Mouse (Mus musculus) liver, postnatal 0 days (tissue): ENCODE results near the gene Marc1. TPM values are rescaled to one million over a fixed set of nuclear protein-coding genes. Genes with fewer than 3 reads are reported as not detected.
A peak's percentile ranks its signal among the peaks of the same experiment; 100 is the strongest.

ENCODE experiments used
- ATAC-seq: fragments of 200-750 bp; cut with Nextera tagmentation; 2 replicates; pipeline ENCODE4 v1.8.0; 2017; ENCODE audit warnings: mild to moderate bottlenecking, moderate library complexity
- DNase-seq: peaks from one replicate; pipeline ENCODE4 v3.0.0-alpha.2; 2016
- H3K27ac ChIP-seq: fragments of 300-500 bp; sonication (generic); 2 replicates; pipeline ENCODE4 v1.5.1; 2014; ENCODE audit warnings: antibody characterized with exemption, moderate library complexity, mild to moderate bottlenecking, low read depth
- H3K27me3 ChIP-seq: fragments of 300-500 bp; sonication (generic); 2 replicates; pipeline ENCODE4 v1.6.1; 2014; ENCODE audit warnings: low read length, control low read depth, mixed read lengths; ENCODE audit not compliant: insufficient read depth
- H3K36me3 ChIP-seq: fragments of 300-500 bp; sonication (generic); replicated peaks from 2 replicates; pipeline ENCODE4 v1.6.1; 2014; ENCODE audit warnings: mild to moderate bottlenecking, control low read depth, low read length, moderate library complexity, mixed read lengths; ENCODE audit not compliant: insufficient read depth
- H3K4me1 ChIP-seq: fragments of 300-500 bp; sonication (generic); 2 replicates; pipeline ENCODE4 v1.6.1; 2014; ENCODE audit warnings: antibody characterized with exemption, mild to moderate bottlenecking, control low read depth; ENCODE audit not compliant: insufficient read depth
- H3K4me2 ChIP-seq: fragments of 300-500 bp; sonication (generic); 2 replicates; pipeline ENCODE4 v1.6.1; 2014; ENCODE audit warnings: low read depth, mild to moderate bottlenecking, low read length, moderate library complexity, mixed read lengths
- H3K4me3 ChIP-seq: fragments of 300-500 bp; sonication (generic); 2 replicates; pipeline ENCODE4 v1.5.1; 2014; ENCODE audit warnings: low read depth, low read length
- H3K9ac ChIP-seq: fragments of 300-500 bp; sonication (generic); replicated peaks from 2 replicates; pipeline ENCODE4 v1.6.1; 2014; ENCODE audit warnings: mild to moderate bottlenecking, moderate library complexity
- H3K9me3 ChIP-seq: fragments of 300-500 bp; sonication (generic); 2 replicates; pipeline ENCODE4 v1.6.1; 2016; ENCODE audit warnings: mild to moderate bottlenecking, control low read depth, low read length, mixed read lengths
- CTCF ChIP-seq: sonication (generic); IDR thresholded peaks from 2 replicates; pipeline ENCODE4 v1.5.1; 2016; ENCODE audit warnings: antibody characterized with exemption, low read depth
- EP300 ChIP-seq: IDR thresholded peaks from 2 replicates; pipeline ENCODE4 v1.6.1; 2016; ENCODE audit warnings: antibody characterized with exemption, low read depth, mild to moderate bottlenecking
- WGBS: fragments of 180-500 bp; shearing (Covaris S2); extraction: QIAGEN DNeasy Blood & Tissue Kit; methylation state at CpG from one replicate; pipeline ENCODE4 v1.1.7; 2014; ENCODE audit not compliant: insufficient replicate concordance; 5-methylcytosine and 5-hydroxymethylcytosine counted together
- polyA plus RNA-seq: library from polyadenylated mRNA; unstranded; fragments of >200 nt; fragmentation: Nextera tagmentation; extraction: Ambion mirVana; gene quantifications from 2 replicates; pipeline ENCODE4 v1.2.1, GENCODE M21; 2015

Gene Marc1
- polyA plus RNA-seq, 1 experiment from 2014 or later = 204 TPM

DNA sequence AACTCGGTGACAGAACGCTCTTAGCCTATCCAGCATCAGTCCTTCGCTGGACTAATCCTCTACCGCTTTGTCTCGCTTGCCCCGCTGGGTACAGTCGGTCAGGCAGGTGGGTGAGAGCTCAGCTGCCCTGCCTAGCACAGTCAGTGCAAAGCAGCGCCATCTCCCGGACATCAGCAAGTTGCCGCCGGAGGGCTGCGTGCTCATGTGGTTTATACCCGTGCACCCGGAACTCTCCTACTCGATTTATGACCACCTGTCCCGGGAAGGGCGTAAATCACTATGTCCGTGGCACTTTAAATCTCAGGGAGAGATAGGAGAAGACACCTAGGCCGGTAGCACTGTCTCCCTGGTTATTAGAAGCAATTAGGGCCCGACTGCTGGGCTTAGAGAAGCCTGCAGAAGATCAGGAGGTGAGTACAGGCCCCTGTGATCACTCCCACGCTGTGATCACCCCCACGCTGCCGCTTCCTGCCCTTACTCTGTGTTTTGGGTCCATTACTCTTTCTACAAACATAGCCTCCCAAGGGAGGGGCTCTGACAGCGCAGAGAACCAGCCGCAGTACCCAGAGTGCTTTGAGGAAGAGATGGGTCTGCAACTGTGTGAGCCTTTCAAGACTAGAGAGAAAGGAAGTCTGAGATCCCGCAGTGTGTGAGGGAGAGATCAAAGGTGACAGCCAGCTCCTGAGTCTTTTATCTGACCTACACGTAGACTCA, 17.8 kb downstream of the Marc1 start:
- DNase-seq = peak; percentile 71
- Histone ChIP-seq H3K27ac (0 out of 2 replicates have a peak overlapping the region, but pooled peaks have one; percentile 29), H3K9me3 (peaks cover 2% of the 10 kb centered on the region; the same call in 1 of the 2 replicates), H3K9ac (no peak overlapping the region), H3K36me3 (peaks cover 16% of the 10 kb centered on the region), H3K4me3 (no peak overlapping the region), H3K4me1 (no peaks in the 10 kb centered on the region), H3K4me2 (peak overlapping the region; percentile 47), H3K27me3 (no peaks in the 10 kb centered on the region)
- ATAC-seq = peak; percentile 63
- WGBS = 19% methylated on average over 27 of the region's 27 CpGs
- peak; percentile 75 for TF ChIP-seq CTCF
- TF ChIP-seq EP300 = no peak

- Histone ChIP-seq H3K27ac (no peak overlapping the region), H3K27me3 (no peaks in the 10 kb centered on the region), H3K4me2 (no peak overlapping the region), H3K9ac (no peak overlapping the region), H3K4me1 (no peaks in the 10 kb centered on the region), H3K4me3 (no peak overlapping the region), H3K9me3 (no peaks in the 10 kb centered on the region), H3K36me3 (peaks cover 12% of the 10 kb centered on the region)
- peak; percentile 47 for DNase-seq
- TF ChIP-seq EP300 (no peak), CTCF (peak; percentile 89)
- 14% methylated on average over 2 of the region's 2 CpGs for whole genome bisulfite sequencing
- ATAC-seq = peak; percentile 30; the same call in 1 of the 2 replicates
Measured at GRCm38 (mm10) chr1:184791109-184791508, 20.0 kb downstream of the Marc1 start.

GRCm38 (mm10) chr1:184786376-184787151, 24.5 kb downstream of the Marc1 start:
- DNase-seq = no peak
- ATAC-seq = no peak
- WGBS = 56% methylated on average over 13 of the region's 13 CpGs
- TF ChIP-seq EP300 (no peak), CTCF (peak; percentile 66)
- no peak overlapping the region for H3K4me2 ChIP-seq
- H3K4me3 ChIP-seq = no peak overlapping the region
- 0 out of 2 replicates have a peak, but pooled peaks cover 2% of the 10 kb centered on the region for H3K36me3 ChIP-seq
- H3K4me1 ChIP-seq = no peaks in the 10 kb centered on the region
- H3K9ac ChIP-seq = no peak overlapping the region
- no peak overlapping the region for H3K27ac ChIP-seq
- no peaks in the 10 kb centered on the region for H3K27me3 ChIP-seq
- H3K9me3 ChIP-seq = no peaks in the 10 kb centered on the region

- no peaks in the 10 kb centered on the region for H3K9me3 ChIP-seq
Measured at GRCm38 (mm10) chr1:184783641-184784040, 27.5 kb downstream of the Marc1 start.

DNA sequence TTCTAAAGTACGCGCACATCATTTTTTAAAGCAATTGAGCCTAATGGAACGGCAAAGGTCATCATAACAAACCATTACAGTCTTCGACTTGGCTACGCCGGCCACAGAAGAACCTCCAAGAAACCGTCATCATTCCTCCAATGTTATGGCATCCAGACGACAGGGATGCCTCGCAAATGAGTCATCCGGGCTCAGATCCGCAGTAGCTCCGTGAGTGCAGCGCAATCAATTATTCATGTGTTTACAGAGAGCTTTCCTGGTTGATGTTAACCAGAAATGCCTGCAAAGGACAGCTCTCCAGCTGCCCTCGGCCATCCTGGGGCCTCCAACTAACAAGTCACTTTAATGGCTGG, 29.0 kb downstream of the Marc1 start:
- no peak; the same call in 1 of the 2 replicates for ATAC-seq

More at GRCm38 (mm10) chr1:184783641-184784040, 27.5 kb downstream of the Marc1 start:
- no peak for DNase-seq
- Histone ChIP-seq H3K9ac (no peak overlapping the region), H3K27me3 (no peaks in the 10 kb centered on the region), H3K27ac (no peak overlapping the region), H3K4me2 (no peak overlapping the region), H3K4me3 (no peak overlapping the region), H3K36me3 (0 out of 2 replicates have a peak, but pooled peaks cover 2% of the 10 kb centered on the region), H3K4me1 (peaks cover 7% of the 10 kb centered on the region)
- ATAC-seq = no peak
- WGBS = 46% methylated on average over 4 of the region's 4 CpGs
- TF ChIP-seq CTCF (no peak), EP300 (no peak)

More for the DNA sequence above, 29.0 kb downstream of the Marc1 start:
- Histone ChIP-seq H3K4me2 (no peak overlapping the region), H3K4me1 (peaks cover 7% of the 10 kb centered on the region), H3K27me3 (no peaks in the 10 kb centered on the region), H3K4me3 (no peak overlapping the region), H3K27ac (no peak overlapping the region), H3K36me3 (no peaks in the 10 kb centered on the region), H3K9ac (no peak overlapping the region), H3K9me3 (no peaks in the 10 kb centered on the region)
- WGBS = 69% methylated on average over 14 of the region's 14 CpGs
- TF ChIP-seq CTCF (no peak), EP300 (no peak)
- DNase-seq = no peak
